Mouse (Mus musculus) layer of hippocampus, postnatal 14 days (tissue): ENCODE results near the gene Ankrd28. TPM values are rescaled to one million over a fixed set of nuclear protein-coding genes. Genes with fewer than 3 reads are reported as not detected.

Experiments used
- DNase-seq, 2 experiments: peaks; one replicate each; pipeline ENCODE4 v3.0.0; 2021 to 2022; ENCODE audit warnings: low spot score in 2 of 2, mixed read lengths in 1 of 2
- total RNA-seq, 2 experiments: library from RNA; stranded (reverse); gene quantifications; 2 replicates each; pipeline ENCODE4 v1.2.3; 2021

Gene Ankrd28
- total RNA-seq, 2 experiments from 2014 or later, result 49.9 to 53.9 TPM

DNA sequence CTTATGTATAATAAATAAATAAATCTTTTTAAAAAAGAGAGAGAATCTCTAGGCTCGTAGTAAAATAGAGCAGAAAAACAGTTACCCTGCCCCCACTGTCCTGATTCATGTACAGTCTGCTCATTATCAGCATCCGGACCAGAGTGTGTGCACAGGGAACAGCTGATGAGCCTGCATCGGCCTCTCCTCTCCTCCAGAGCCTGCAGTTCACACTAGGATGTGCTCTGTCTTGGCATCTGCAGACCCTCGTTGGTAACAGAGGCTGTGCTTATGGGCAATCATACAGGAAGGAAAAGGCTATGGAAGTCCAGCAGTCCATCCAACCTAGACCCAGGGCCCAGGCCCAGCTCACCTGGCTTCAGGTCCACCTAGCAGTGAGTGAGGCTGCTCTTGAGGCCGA, 178.3 kb downstream of the Ankrd28 start:
- DNase-seq, result no peak

DNA sequence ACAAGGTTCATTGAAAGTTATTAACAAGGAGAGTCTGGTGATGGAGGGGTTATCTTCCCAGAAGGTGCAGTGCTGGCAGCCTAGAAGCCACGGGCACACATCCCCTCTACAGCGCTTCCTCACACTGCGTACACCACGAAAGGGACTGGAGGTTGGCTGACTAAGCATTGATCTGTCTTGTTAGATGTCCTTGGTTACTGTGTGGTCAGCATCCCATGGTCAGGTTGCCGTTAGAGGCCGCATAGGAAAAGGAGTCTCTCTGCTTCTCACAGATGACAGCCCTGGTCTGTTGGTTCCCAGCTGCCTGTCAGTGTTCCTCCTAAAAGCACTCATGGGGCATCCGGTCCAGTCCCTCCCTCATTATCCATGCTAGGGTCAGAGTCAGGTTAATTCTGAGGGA, 179.2 kb downstream of the Ankrd28 start:
- DNase-seq, result no peak

DNA sequence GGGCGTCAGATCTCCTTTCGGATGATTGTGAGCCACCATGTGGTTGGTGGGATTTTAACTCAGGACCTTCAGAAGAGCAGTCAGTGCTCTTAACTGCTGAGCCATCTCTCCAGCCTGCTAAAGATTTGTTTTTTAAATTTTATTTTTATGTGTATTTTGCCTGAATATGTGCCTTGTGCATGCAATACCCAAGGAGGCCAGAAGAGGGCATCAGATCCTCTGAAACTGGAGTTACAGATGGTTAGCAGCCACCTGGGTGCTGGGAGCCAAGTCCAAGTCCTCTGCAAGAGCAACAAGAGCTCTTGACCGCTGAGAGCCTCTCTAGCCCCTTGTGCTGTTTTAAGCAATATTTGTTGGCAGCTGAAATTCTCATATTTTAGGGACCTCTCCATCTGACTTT, 180.1 kb downstream of the Ankrd28 start:
- DNase-seq, result no peak

Other genes with a start within 250 kb of the Ankrd28 start
- under 1 TPM; 0.32 to 0.43 TPM for gene Colq, start 239.3 kb downstream of the Ankrd28 start, total RNA-seq
- not detected for gene Gm49387, start 189.8 kb downstream of the Ankrd28 start, total RNA-seq
- gene Btd, start 189.6 kb downstream of the Ankrd28 start, total RNA-seq, result 10 to 100 TPM; 11.0 to 11.2 TPM
- 1 to 10 TPM; 7.7 to 9.9 TPM for gene Hacl1, start 189.4 kb downstream of the Ankrd28 start, total RNA-seq
- 1 to 10 TPM; 2.6 to 2.7 TPM for gene Galnt15, start 198.3 kb upstream of the Ankrd28 start, total RNA-seq